Mouse (Mus musculus) MEL (cell line): ENCODE data around the gene Gen1. TPM values are rescaled to one million over a fixed set of nuclear protein-coding genes. Genes with fewer than 3 reads are reported as not detected.

Experiments used
- DNase-seq: peaks from one replicate; pipeline ENCODE4 v3.0.0; 2011; ENCODE audit warnings: low read depth, low spot score
- H3K27ac ChIP-seq: 2 replicates; pipeline ENCODE4 v1.5.1; 2012; ENCODE audit warnings: low read depth, mild to moderate bottlenecking, control low read depth, low read length, moderate library complexity; ENCODE audit not compliant: control insufficient read depth
- H3K27me3 ChIP-seq, 2 experiments: fragments of 150-350 bp in 1 of 2; sonication (generic) in 1 of 2; 2 replicates each; pipeline ENCODE4 v1.6.1; 2012; ENCODE audit warnings: low read length in 2 of 2, mild to moderate bottlenecking in 2 of 2, improper control_type of control experiment in 1 of 2, moderate library complexity in 1 of 2; ENCODE audit not compliant: insufficient read depth in 2 of 2, control insufficient read depth in 1 of 2
- H3K36me3 ChIP-seq, 2 experiments: 2 replicates each; pipeline ENCODE4 v1.6.1; 2012 to 2014; ENCODE audit warnings: low read length in 2 of 2, improper control_type of control experiment in 1 of 2, inconsistent platforms in 1 of 2, mild to moderate bottlenecking in 1 of 2; ENCODE audit not compliant: insufficient read depth in 2 of 2, control insufficient read depth in 1 of 2
- H3K4me1 ChIP-seq, 2 experiments: fragments of 150-350 bp in 1 of 2; sonication (generic) in 1 of 2; 2 replicates each; pipeline ENCODE4 v1.6.1; 2012; ENCODE audit warnings: low read length in 2 of 2, improper control_type of control experiment in 1 of 2, mild to moderate bottlenecking in 1 of 2; ENCODE audit not compliant: insufficient read depth in 2 of 2, control insufficient read depth in 1 of 2
- H3K4me3 ChIP-seq, 2 experiments: fragments of 150-350 bp in 1 of 2; sonication (generic) in 1 of 2; 2 replicates each; pipeline ENCODE4 v1.5.1; 2012; ENCODE audit warnings: low read depth in 2 of 2, low read length in 2 of 2, mild to moderate bottlenecking in 2 of 2, moderate library complexity in 2 of 2, control low read depth in 1 of 2, improper control_type of control experiment in 1 of 2; ENCODE audit not compliant: control insufficient read depth in 1 of 2, insufficient read depth in 1 of 2
- H3K79me2 ChIP-seq: 2 replicates; pipeline ENCODE4 v1.6.1; 2012; ENCODE audit warnings: mild to moderate bottlenecking, low read length, moderate library complexity; ENCODE audit not compliant: control insufficient read depth, poor library complexity, insufficient read depth
- H3K9ac ChIP-seq: 2 replicates; pipeline ENCODE4 v1.6.1; 2012; ENCODE audit warnings: low read depth, mild to moderate bottlenecking, control low read depth, low read length, moderate library complexity; ENCODE audit not compliant: control insufficient read depth, poor library complexity, severe bottlenecking
- H3K9me3 ChIP-seq: fragments of 150-350 bp; sonication (generic); replicated peaks from 2 replicates; pipeline ENCODE4 v1.6.1; 2012; ENCODE audit warnings: mild to moderate bottlenecking, low read length, improper control_type of control experiment, moderate library complexity; ENCODE audit not compliant: insufficient read depth
- CHD1 ChIP-seq: IDR thresholded peaks from 2 replicates; pipeline ENCODE4 v1.6.1; 2012; ENCODE audit warnings: low read depth, mild to moderate bottlenecking, inconsistent platforms, low read length, improper control_type of control experiment
- ELF1 ChIP-seq: IDR thresholded peaks from 2 replicates; pipeline ENCODE4 v1.6.1; 2014; ENCODE audit warnings: low read depth, mild to moderate bottlenecking, inconsistent platforms, low read length, improper control_type of control experiment, moderate library complexity
- EP300 ChIP-seq, 2 experiments: IDR thresholded peaks; 2 replicates each; pipeline ENCODE4 v1.6.1; 2011; ENCODE audit warnings: improper control_type of control experiment in 2 of 2, low read length in 2 of 2, low read depth in 1 of 2, mild to moderate bottlenecking in 1 of 2
- GABPA ChIP-seq: IDR thresholded peaks from 2 replicates; pipeline ENCODE4 v1.6.1; 2012; ENCODE audit warnings: low read depth, mild to moderate bottlenecking, inconsistent platforms, low read length, improper control_type of control experiment, moderate library complexity
- GATA1 ChIP-seq: IDR thresholded peaks from 2 replicates; pipeline ENCODE4 v1.6.1; 2011; ENCODE audit warnings: low read depth, low read length, improper control_type of control experiment
- HCFC1 ChIP-seq: IDR thresholded peaks from 2 replicates; pipeline ENCODE4 v1.6.1; 2012; ENCODE audit warnings: low read depth, mild to moderate bottlenecking, inconsistent platforms, low read length, improper control_type of control experiment, moderate library complexity
- MAX ChIP-seq: IDR thresholded peaks from 2 replicates; pipeline ENCODE4 v1.6.1; 2011; ENCODE audit warnings: low read length, improper control_type of control experiment
- MEF2A ChIP-seq: IDR thresholded peaks from 2 replicates; pipeline ENCODE4 v1.6.1; 2014; ENCODE audit warnings: low read depth, mild to moderate bottlenecking, inconsistent platforms, low read length, improper control_type of control experiment; ENCODE audit not compliant: poor library complexity, insufficient replicate concordance, severe bottlenecking; ENCODE audit errors: extremely low read depth
- MYC ChIP-seq: IDR thresholded peaks from 2 replicates; pipeline ENCODE4 v1.6.1; 2011; ENCODE audit warnings: low read depth, mild to moderate bottlenecking, low read length, improper control_type of control experiment, moderate library complexity
- POLR2A ChIP-seq, 2 experiments: IDR thresholded peaks; 2 replicates each; pipeline ENCODE4 v1.6.1; 2011 to 2012; ENCODE audit warnings: low read length in 2 of 2, mild to moderate bottlenecking in 2 of 2, control low read depth in 1 of 2, improper control_type of control experiment in 1 of 2, low read depth in 1 of 2, moderate library complexity in 1 of 2; ENCODE audit not compliant: control insufficient read depth in 1 of 2, insufficient read depth in 1 of 2, poor library complexity in 1 of 2
- RAD21 ChIP-seq: IDR thresholded peaks from 2 replicates; pipeline ENCODE4 v1.6.1; 2011; ENCODE audit warnings: mild to moderate bottlenecking, low read depth, low read length, improper control_type of control experiment
- SIN3A ChIP-seq: IDR thresholded peaks from 2 replicates; pipeline ENCODE4 v1.6.1; 2012; ENCODE audit warnings: low read length, improper control_type of control experiment, inconsistent platforms
- UBTF ChIP-seq: IDR thresholded peaks from 2 replicates; pipeline ENCODE4 v1.6.1; 2012; ENCODE audit warnings: low read depth, mild to moderate bottlenecking, inconsistent platforms, low read length, improper control_type of control experiment, moderate library complexity, borderline replicate concordance; ENCODE audit not compliant: insufficient read depth
- USF1 ChIP-seq: IDR thresholded peaks from 2 replicates; pipeline ENCODE4 v1.6.1; 2014; ENCODE audit warnings: low read depth, mild to moderate bottlenecking, inconsistent platforms, low read length, improper control_type of control experiment, moderate library complexity
- ZC3H11A ChIP-seq: IDR thresholded peaks from 2 replicates; pipeline ENCODE4 v1.6.1; 2012; ENCODE audit warnings: low read depth, mild to moderate bottlenecking, inconsistent platforms, low read length, improper control_type of control experiment
- ZKSCAN1 ChIP-seq: IDR thresholded peaks from 2 replicates; pipeline ENCODE4 v1.6.1; 2012; ENCODE audit warnings: low read depth, mild to moderate bottlenecking, inconsistent platforms, low read length, improper control_type of control experiment, moderate library complexity
- ZNF384 ChIP-seq: IDR thresholded peaks from 2 replicates; pipeline ENCODE4 v1.6.1; 2012; ENCODE audit warnings: low read depth, mild to moderate bottlenecking, inconsistent platforms, low read length, improper control_type of control experiment
- polyA plus RNA-seq, 2 experiments: library from polyadenylated mRNA; stranded (reverse) in 1 of 2; unstranded in 1 of 2; fragments of >175 nt in 1 of 2; fragments of >200 nt in 1 of 2; gene quantifications; 2 replicates each; pipeline versions ENCODE4 v1.2.1 to v1.2.4; 2012; ENCODE audit warnings: low replicate concordance in 2 of 2, low read depth in 1 of 2; ENCODE audit not compliant: insufficient read length in 2 of 2, insufficient read depth in 1 of 2, missing spikeins in 1 of 2
- total RNA-seq: library from RNA; depleted of rRNA; stranded (reverse); fragments of 300-350 nt; gene quantifications from 2 replicates; pipeline ENCODE4 v1.2.3, GENCODE M21; 2012

Gen1 gene
- total and polyA plus RNA-seq, 3 experiments, result 10.7 to 15.0 TPM; not detected in 1

DNA sequence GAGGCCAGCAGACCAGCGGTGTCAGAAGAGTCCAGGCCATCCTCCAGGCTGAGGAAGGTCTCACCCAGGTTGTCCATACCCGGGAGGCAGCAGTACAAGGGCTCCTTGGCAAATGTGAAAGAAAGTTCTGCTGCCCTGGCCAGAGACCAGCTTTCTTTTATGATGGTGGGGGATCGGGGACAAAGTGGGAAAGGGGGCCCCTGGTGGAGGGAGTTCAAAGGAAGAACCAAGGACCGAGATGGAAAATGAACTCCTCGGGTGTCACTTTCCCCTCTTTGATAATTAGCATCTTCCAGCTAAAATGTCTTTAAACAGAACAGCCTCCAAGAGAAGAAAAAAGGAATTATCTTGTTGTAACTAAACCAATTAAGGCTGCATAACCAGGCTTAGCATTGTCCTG lies 56.7 kb downstream of the Gen1 start, which contains the start of gene Msgn1:
Gene Msgn1 (minus strand): TSS at position 101 of the 400 bp plus-strand sequence.
- TF ChIP-seq MEF2A, result no peak
- no peak for TF ChIP-seq GABPA
- no peak for TF ChIP-seq RAD21
- TF ChIP-seq ZNF384, result no peak
- no peak for TF ChIP-seq CHD1
- TF ChIP-seq ZC3H11A, result no peak
- no peak for TF ChIP-seq POLR2A (IDR thresholded peaks at IDR 0.05; ENCODE audit: control insufficient read depth in 1 of 2, insufficient read depth in 1 of 2, low read depth in 1 of 2, low read length in 2 of 2, poor library complexity in 1 of 2)
- no peak for TF ChIP-seq USF1
- TF ChIP-seq, all 39 proteins: peak for 0
- Histone ChIP-seq H3K27ac (no peak within 1 kb of the TSS), H3K9ac (no peak within 1 kb of the TSS), H3K27me3 (peaks cover 0 to 1% of the 10 kb centered on the region in 2 experiments; a peak in 1 of 4 replicates), H3K36me3 (no peaks in the 10 kb centered on the region), H3K4me3 (no peak within 1 kb of the TSS), H3K79me2 (no peaks in the 10 kb centered on the region), H3K4me1 (no peaks in the 10 kb centered on the region), H3K9me3 (no peaks in the 10 kb centered on the region)
- no peak for DNase-seq

- Histone ChIP-seq H3K4me3 (no peak overlapping the region), H3K79me2 (no peaks in the 10 kb centered on the region), H3K27ac (no peak overlapping the region), H3K9ac (no peak overlapping the region), H3K36me3 (no peaks in the 10 kb centered on the region), H3K27me3 (0 out of 4 replicates have a peak, but pooled peaks cover 0 to 1% of the 10 kb centered on the region in 2 experiments), H3K4me1 (no peaks in the 10 kb centered on the region), H3K9me3 (no peaks in the 10 kb centered on the region)
- no peak for DNase-seq
- TF ChIP-seq ZKSCAN1 (no peak), ZC3H11A (no peak), MEF2A (no peak), SIN3A (no peak), USF1 (no peak), ELF1 (no peak), EP300 (IDR thresholded peaks at IDR 0.05; ENCODE audit: low read depth in 1 of 2, low read length in 2 of 2) (no peak), MAX (no peak), ZNF384 (no peak), POLR2A (IDR thresholded peaks at IDR 0.05; ENCODE audit: control insufficient read depth in 1 of 2, insufficient read depth in 1 of 2, low read depth in 1 of 2, low read length in 2 of 2, poor library complexity in 1 of 2) (no peak), MYC (no peak), UBTF (no peak), HCFC1 (no peak), GATA1 (no peak)
Observed at GRCm38 (mm10) chr12:11206321-11206720, 59.3 kb downstream of the Gen1 start.
